In genomic region chr7:80346173-80346572, GRCm38 (mm10) we compare ENCODE assay signal across 14 mouse cellular contexts.
"Had no signal": no experiment of that assay in that cellular context is flagged by ENCODE, and none has a peak within 500 bp of the region (broad histone marks: within the 10 kb centered on the region; RNA-seq: fewer than 3 reads in every experiment).

No protein-coding gene starts in this region.

- H3K9me3 ChIP-seq: neural tube, embryonic 15.5 days; stomach, embryonic 15.5 days had no signal

- H3K4me2 ChIP-seq: neural tube, embryonic 15.5 days; stomach, embryonic 15.5 days had no signal

- H3K27me3 ChIP-seq: neural tube, embryonic 15.5 days; stomach, embryonic 15.5 days had no signal

- H3K4me3 ChIP-seq: neural tube, embryonic 15.5 days; stomach, embryonic 15.5 days had no signal

- H3K9ac ChIP-seq: neural tube, embryonic 15.5 days; stomach, embryonic 15.5 days had no signal

- H3K27ac ChIP-seq: neural tube, embryonic 15.5 days; stomach, embryonic 15.5 days; stomach, postnatal 0 days had no signal

- DNase-seq: right cerebral cortex, adult 18-20 months; right cerebral cortex, postnatal 14 days; right cerebral cortex, postnatal 25 days; right cerebral cortex, postnatal 4 days; spleen, adult 18-20 months; thymus, adult 18-20 months; thymus, adult 2 months; thymus, postnatal 14 days; thymus, postnatal 25 days; thymus, postnatal 36 days; thymus, postnatal 4 days had no signal
